Mouse (Mus musculus): ENCODE measurements at regions not wholly inside any gene's neighbourhood (a gene's known extent, or its start where the extent isn't known, plus 50 kb on each side); places are given as distances from the start of the nearest gene placed in this dataset.
"Not testable (repeated sequence)": the region's sequence is repeated elsewhere in the genome, so short reads cannot be mapped to it uniquely, and the experiment has no call there.

- DNase-seq: peak; percentile 28
These were observed 764.3 kb downstream of the Robo2 start for GRCm38 (mm10) chr16:73647201-73647782.

DNA sequence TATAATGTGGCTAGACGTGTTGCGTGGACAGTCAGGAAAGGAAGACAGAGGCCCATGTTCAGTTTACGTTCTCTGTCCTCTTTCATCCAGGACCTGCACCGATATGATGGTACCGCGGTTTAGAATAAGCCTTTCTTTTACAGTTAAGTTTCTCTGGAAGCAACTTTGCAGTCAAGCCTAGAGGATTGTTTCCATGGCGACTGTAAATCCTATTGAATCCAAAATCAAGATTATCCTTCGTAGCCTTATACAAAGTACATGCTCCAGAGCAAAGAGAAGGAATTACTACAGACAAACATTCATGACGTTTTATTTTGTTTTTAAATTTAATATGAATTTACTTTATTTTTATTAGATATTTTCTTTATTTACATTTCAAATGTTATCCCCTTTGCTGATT is 798.6 kb downstream of the Robo2 start:
- DNase-seq: no peak

DNA sequence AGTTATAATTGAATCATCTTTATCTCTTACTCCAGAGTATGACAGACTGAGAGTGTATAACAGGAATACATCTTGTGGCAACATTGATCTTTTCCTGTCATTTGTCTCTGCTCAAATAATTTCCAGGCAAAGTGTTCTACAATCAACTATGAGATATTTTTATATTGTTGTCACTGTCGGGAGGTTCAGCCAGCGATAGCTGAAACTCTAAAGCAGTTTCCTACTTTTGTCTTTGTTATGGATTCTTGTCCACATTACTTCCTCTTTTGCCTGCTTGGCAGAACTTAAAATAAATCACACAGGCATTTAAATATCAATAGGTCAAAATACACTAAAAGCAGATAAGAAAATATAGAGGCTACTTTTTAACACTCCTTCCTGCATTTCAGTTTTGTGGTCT is 820.2 kb downstream of the Robo2 start:
- DNase-seq: no peak

DNA sequence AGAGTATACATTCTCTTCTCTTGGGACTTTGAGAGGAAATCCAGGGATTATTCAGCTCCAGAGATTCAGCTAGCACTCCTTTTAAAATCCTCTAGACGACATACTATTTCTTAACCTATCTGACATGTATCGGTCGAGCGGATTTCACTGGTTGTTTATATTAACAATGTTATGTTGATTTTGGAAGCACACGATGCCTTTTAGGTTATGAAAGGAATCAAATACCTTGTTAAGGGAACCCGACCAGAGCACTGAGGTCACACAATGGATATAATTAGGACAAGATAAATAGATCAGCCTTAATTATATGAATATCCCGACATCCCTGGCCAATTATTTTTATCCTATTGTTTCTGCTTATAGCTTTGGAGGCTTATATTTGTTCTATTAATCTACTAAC is 850.4 kb downstream of the Robo2 start:
- DNase-seq: no peak

- no peak for DNase-seq
These were observed 854.7 kb downstream of the Robo2 start for GRCm38 (mm10) chr16:73556940-73557339.

- DNase-seq: no peak
These were observed 868.0 kb downstream of the Robo2 start for GRCm38 (mm10) chr16:73543651-73544050.

DNA sequence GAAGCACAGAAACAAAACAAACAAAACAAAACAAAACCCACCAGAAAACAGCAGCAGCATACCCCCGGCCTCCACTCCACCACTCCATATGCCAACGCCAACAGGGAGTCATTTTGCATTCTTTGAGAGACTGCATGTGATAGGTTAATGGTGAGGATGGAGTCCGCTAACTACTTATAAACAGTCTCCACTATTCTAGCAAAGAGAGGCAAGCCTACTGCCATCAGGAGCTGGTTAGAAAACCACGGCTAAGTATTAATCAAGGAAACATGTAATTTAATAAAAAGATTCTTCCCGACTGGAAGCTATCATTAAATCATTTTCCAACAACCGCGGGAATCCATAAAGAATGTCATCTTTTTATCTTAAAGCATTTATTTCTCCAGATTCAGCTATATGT is 873.6 kb downstream of the Robo2 start:
- DNase-seq: no peak

DNA sequence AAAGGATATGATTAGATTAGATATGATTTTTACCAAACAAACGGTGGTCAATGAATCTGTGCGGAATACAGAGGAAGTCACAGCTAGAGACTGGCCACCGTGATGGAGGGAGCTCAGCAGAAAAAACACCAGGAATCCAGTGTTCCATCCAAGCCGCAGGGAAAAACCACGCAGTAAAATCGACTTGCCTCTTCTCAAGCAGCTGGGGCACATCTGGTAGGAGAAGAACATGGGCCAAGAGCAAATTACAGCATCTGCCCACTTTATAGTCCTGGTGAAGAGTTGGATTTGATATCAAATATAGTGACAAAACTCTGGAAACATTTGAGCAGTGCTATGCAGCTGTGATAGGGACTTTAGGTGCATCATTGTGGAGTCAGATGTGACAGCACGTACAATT is 874.1 kb downstream of the Robo2 start:
- no peak for DNase-seq

GRCm38 (mm10) chr16:73530191-73530590 is 881.4 kb downstream of the Robo2 start:
- DNase-seq: peak; percentile 5

- DNase-seq: not testable (repeated sequence)
These were observed 888.7 kb downstream of the Robo2 start for GRCm38 (mm10) chr16:73522931-73523330.

DNA sequence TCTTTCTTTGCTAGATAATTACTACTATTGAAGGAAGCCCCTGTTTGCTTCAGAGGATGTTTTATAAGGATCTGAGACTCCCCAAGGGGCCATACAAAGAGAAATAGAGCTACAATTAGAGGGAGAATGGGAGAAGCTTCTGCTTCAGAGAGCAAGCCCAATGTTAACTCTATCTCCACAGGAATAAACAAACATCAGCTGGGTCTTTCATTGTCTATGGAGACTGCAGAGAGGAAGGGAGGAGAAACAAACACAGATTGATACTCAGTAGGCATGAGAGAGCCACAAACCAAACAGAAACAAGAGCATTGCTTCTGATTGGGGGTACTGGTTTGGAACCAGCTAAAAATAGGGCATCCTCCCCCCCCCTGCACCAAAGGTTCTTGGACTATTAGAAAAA is 906.9 kb downstream of the Robo2 start:
- no peak for DNase-seq

DNA sequence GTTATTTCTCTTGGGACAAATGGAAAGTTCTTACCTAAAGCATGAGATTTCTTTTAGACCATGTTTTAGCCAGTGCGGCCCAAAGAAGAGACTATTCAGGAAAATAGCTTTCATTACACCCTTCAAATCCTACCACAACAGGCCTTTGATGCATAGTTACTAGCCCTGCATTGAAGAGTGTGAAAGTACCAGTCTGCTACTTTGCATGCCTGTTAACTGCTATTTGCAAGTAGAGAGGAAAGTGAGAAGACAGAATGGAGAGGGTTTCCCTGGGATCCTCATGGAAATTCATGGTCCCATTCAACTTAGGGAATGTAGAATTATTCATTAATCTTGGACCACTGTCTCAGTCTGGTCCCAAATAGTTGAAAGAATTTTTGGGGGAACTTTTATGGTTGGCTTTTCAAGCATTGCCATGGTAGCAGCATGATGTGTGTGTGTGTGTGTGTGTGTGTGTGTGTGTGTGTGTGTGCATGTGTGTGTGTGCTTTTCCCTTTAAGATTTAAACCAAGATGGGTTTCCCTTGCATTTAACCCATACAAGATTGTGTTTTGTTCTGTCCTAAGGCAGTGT is 912.9 kb downstream of the Robo2 start:
- DNase-seq: no peak

DNA sequence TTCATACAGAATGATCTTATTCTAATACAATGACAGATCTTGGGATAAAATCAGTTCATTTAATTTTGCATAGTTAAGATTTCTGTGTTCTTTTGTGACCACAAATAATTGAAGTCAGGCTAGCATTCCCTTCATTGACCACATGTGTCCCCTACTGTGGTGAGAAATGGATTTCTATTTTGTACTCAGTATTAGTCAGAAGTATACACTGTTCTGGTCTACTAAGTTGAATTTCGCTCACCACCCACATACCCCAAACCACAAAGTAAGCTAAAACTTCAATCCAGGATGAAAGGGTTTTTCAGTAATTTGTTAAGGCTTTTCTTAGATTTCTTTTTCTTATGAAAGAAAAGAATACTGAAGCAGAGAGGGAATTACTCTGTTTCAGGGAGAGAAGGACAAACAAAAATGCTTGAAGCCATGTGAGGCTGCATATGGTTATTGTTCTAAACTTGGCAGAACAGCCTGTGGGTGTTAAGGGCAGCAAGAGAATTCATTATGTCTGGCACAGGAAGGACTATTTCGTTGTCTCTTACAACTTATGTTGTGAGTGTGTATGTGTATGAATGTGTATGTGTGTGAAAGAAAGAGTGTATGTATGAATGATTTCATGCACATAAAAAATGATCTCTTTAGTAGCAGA is 928.3 kb downstream of the Robo2 start:
- no peak for DNase-seq

DNA sequence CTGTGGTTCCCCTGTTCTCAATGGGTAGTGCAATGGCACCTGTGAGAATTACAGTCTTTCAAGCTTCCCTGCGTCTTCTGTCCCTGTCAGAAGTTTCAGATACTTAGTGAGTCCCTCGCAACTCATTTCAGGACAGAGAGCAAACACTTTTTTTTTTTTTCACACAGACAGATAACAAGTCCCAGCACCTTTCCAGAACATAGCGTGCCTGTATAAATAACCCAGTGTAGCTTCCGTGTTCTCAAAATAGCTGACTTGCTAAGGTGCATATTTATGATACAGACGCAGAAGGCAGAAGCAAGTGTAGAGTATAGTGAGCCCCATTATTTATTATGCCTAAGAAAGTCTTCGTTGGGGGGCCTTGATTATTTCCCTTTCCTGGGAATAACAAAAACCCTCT is 929.4 kb downstream of the Robo2 start:
- DNase-seq: no peak

DNA sequence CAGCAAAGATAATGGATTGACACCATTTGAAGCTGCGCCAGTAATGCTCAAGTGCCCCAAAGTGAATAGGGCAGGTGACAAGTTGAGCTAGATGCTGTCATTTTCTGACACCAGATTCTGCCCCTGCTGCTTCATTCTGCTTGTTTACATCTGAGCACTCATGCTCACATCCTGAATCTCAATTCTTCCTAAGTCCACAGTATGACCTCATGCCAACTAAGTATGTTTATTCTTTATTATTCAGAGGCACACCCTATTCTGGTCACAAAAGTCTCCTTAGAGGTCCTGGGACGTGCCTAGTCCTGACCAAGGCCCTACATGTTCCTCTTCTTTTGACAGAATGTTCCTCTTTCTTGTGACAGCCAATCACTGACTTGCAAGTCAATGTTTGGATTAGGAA is 938.1 kb downstream of the Robo2 start:
- no peak for DNase-seq

GRCm38 (mm10) chr16:73471547-73471946 is 940.1 kb downstream of the Robo2 start:
- peak; percentile 50 for DNase-seq

- DNase-seq: no peak
These were observed 941.1 kb downstream of the Robo2 start for GRCm38 (mm10) chr16:73470535-73470934.

- DNase-seq: no peak
These were observed 945.3 kb downstream of the Robo2 start for GRCm38 (mm10) chr16:73466296-73466695.

DNA sequence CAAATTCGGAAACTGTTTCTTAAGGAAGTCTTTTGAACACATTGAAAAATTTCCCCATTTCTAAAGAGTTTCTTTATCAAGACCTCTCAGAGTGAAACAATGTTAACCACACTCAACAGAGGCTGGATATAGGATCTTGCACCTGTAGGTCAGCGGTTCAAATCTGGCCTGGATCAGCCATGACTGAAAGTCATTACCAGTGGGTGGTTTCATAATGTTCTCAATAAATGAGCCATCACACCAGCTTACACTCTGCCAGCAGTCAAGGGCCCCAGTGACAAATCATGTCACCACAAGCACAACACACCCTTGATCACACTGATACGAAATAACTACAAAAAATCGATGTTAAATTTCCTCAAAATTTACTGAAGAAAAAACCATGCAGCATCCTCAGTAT is 949.1 kb downstream of the Robo2 start:
- DNase-seq: no peak

DNA sequence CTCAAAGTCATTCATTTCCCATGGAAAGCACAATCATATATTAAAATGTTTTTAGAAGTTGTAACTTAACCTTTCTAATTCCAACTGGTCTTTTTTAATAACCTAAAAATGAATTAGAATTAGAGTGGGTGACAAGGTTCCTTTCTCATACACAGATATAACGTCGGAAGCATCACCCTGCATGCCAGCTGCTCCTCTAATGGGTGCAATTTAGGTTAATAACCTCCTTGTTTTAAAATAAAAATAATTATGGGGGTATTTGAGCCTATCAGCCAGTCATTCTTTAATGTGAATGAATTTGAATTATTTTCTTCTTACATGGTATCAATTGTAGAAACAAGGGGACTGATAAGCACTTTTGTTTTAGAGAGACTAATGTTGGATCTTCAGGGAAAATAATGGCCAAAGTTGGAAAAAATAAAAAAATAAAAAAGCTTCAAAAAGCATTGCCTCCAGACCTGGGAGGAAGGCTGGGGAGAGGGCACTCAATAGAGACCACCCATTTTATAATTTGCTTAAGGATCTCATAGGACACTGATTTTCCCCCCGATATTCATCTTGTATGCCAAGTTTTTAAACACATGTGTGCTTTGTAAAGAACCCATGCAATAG is 960.9 kb downstream of the Robo2 start:
- no peak for DNase-seq

DNA sequence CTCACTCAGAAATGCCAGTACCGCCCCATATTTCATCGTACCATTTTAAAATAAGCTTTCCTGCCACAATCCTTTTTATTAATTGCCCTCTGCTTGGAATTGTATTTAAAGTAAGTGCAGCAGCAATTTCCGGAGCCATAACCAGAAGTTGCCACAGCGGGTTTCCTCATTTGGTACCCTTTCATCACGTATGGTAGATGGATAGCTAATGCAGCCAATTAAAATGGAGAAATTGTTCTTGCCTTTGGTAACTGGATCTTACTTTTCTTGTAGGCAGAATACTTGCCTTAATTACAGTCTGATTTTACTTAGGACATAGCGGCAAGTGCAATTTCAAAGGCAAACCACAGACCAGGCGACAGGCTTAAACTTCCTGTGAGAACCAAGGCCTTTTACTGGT is 961.8 kb downstream of the Robo2 start:
- no peak for DNase-seq

DNA sequence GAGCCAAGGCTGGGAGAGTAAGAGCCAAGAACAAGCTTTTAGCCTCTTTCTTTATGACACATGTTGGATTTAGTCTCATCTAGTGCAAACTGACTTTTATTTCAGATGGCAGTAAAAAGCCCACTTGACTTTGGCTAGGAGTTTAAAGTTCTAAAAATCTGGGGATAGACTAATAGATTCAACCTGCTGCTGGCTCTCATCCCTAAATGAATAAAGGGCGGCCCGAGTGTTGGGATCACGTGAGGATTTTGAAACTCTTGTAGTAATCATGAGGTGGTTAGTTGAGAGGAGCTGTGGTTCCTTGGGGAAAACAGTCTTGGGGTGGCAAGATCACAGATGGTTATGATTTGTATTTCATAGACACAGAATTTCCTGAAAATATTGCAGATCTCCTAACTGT is 975.9 kb downstream of the Robo2 start:
- DNase-seq: no peak

DNA sequence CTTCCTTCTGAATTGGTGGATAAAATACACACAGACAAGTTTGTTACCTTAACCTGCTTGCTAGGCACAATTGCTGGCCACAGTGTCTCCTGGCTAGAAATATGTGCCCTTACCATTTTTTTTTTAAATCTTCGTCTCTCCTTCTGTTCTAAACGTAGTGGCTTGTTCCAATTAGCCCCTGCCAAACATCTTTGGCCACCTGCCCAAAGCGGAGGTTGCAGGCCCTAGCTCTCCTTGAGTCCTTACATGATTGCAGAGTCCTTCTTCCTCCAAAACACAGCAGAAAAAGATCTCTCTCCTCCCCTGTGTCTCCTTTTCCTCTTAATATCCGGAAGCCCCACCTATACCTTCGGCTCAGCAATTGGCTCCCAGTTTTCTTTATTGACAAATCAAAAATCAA is 986.8 kb downstream of the Robo2 start:
- no peak for DNase-seq

DNA sequence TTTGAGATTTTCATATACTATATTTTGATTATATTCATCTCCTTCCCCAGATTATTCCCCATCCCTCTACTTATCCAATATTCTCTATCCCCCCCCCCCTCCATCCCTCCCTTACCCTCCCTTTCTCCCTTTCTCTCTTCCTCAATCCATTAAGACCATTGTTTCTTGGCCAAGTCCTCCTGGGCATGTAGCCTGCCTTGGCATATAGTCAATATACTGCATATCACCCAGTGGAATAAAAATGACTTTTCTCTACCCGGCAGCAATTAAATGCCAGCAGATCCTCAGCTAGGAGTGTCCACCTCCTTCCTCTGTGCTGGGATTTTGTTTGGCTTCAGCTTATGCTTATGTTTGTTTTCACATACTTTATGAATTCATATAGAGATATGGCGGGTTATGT is 987.3 kb downstream of the Robo2 start:
- DNase-seq: no peak
